Mouse (Mus musculus) cortical plate, adult 2 months (tissue): ENCODE measurements around the gene Aebp2. TPM values are rescaled to one million over a fixed set of nuclear protein-coding genes. Genes with fewer than 3 reads are reported as not detected.

Experiments
- H3K27ac ChIP-seq: fragments of 200-500 bp; 2 replicates; pipeline ENCODE4 v1.5.1; 2012; ENCODE audit warnings: low read length, control low read depth, inconsistent platforms; ENCODE audit not compliant: insufficient read depth
- H3K4me1 ChIP-seq: fragments of 200-500 bp; 2 replicates; pipeline ENCODE4 v1.6.1; 2011; ENCODE audit warnings: low read length; ENCODE audit not compliant: control insufficient read depth, insufficient read depth
- H3K4me3 ChIP-seq: fragments of 200-500 bp; 2 replicates; pipeline ENCODE4 v1.5.1; 2011; ENCODE audit warnings: mild to moderate bottlenecking, low read length, control low read depth; ENCODE audit not compliant: insufficient read depth
- CTCF ChIP-seq: fragments of 200-500 bp; IDR thresholded peaks from 2 replicates; pipeline ENCODE4 v1.5.1; 2011; ENCODE audit warnings: mild to moderate bottlenecking, control low read depth, low read length; ENCODE audit not compliant: insufficient read depth; ENCODE audit errors: extremely low read depth
- POLR2A ChIP-seq: fragments of 200-500 bp; IDR thresholded peaks from 2 replicates; pipeline ENCODE4 v1.6.1; 2011; ENCODE audit warnings: mild to moderate bottlenecking, low read length, control low read depth; ENCODE audit not compliant: insufficient read depth; ENCODE audit errors: extremely low read depth
- polyA plus RNA-seq: library from polyadenylated mRNA; depleted of rRNA; stranded (reverse); fragments of >200 nt; gene quantifications from 2 replicates; pipeline ENCODE4 v1.2.3, GENCODE M21; 2012

Gene Aebp2
- polyA plus RNA-seq, 1 experiment: 39.5 TPM

DNA sequence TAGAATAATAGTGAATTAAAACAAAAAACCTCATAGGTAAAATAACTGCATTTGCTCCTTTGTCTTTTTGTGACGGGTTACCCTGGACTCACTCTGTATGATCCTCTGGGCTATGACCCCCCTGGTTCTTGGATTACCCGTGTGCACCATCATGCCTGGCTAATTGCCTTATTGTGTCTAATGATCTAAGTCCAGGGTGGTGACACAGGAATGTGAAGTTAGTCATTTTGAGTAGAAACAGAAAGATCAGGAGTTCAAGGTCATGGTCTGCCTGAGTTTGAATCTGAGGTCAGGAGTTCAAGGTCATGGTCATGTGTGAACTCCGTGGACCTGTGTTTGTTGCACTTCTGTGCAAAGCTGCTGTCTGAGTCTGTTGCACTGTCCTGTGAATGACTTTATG is 16.7 kb upstream of the Aebp2 start:
- H3K27ac ChIP-seq: no peak overlapping the region
- no peaks in the 10 kb centered on the region for H3K4me1 ChIP-seq
- no peak overlapping the region for H3K4me3 ChIP-seq
- no peak for TF ChIP-seq POLR2A
- TF ChIP-seq CTCF: no peak

DNA sequence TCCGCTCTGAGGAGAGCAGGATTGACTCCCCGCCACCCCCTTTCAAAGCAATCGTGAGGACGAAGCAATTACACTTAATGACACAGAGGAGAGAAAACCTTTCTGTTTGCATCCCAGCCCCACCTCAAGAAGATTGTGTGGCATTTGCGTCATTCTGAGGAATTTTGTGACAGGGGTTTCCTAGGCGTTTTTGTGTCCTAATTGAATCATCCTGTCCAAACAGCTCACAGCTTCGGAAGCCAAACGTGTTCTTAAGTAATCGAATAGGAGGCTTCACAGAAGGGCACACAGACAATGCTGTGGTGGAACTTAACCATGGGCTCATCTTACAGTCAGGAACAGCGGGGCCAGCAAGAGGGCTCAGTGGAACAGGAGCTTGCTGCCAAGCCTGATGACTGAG is 15.9 kb upstream of the Aebp2 start:
- TF ChIP-seq POLR2A (no peak), CTCF (no peak)
- Histone ChIP-seq H3K27ac (no peak overlapping the region), H3K4me1 (no peaks in the 10 kb centered on the region), H3K4me3 (no peak overlapping the region)

DNA sequence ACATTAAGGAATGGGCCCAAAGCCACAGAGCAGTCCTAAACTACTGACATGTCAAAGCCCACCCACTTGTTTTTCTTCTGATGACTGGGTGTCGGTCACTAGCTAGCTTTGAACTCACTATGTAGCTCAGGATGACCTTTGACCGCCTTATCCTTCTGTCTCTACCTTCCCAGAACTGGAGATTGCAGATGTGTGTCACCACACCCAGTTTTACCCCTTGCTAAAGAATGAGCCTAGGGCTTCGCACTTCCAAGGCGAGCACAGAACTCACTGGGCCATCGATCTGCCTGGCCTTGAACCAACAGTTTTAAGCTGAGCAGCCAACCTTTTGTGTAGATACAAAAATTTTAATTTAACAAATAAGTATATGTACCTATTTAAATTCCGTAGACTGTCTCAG is 13.8 kb upstream of the Aebp2 start:
- Histone ChIP-seq H3K27ac (no peak overlapping the region), H3K4me3 (no peak overlapping the region), H3K4me1 (no peaks in the 10 kb centered on the region)
- TF ChIP-seq POLR2A: no peak
- TF ChIP-seq CTCF: no peak

DNA sequence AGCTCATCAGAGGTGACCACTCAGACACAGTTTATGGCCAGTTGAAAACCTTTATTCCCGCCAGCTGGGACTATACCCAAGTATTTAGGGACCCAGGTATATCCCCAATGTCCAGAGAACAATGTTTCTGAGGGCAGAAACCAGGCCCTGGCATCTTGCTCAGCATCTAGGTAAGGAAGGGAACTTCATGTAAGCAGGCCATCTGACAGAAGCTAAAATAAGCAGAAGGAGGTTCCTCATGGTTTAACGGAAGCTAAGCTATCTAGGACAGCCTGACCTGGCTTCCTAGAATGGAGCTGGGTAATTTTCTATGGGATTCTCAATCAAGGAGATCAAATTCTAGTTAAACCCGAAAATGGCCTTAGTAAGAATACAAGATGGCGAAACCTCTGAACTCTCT is 12.9 kb upstream of the Aebp2 start:
- TF ChIP-seq POLR2A: no peak
- no peak for TF ChIP-seq CTCF
- Histone ChIP-seq H3K4me3 (no peak overlapping the region), H3K27ac (no peak overlapping the region), H3K4me1 (no peaks in the 10 kb centered on the region)

DNA sequence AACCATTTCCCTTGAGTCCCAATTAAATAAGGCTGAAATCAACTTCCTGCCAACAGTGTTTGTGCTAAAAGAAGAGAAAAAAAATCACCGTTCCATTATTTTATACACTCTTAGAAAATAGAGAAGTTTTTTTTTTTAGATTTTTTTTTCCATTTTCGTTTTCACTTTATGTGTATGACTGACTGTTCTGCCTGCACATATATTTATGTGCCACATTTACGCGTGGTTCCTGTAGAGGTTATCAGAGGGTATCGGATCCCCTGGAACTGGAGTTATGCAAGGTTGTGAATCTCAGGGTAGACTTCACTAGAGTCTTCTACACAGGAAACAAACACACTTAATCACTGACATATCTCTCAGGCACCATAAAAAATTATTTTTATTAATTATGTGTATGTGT is 12.3 kb upstream of the Aebp2 start:
- Histone ChIP-seq H3K4me3 (no peak overlapping the region), H3K27ac (no peak overlapping the region), H3K4me1 (no peaks in the 10 kb centered on the region)
- TF ChIP-seq CTCF: no peak
- TF ChIP-seq POLR2A: no peak

DNA sequence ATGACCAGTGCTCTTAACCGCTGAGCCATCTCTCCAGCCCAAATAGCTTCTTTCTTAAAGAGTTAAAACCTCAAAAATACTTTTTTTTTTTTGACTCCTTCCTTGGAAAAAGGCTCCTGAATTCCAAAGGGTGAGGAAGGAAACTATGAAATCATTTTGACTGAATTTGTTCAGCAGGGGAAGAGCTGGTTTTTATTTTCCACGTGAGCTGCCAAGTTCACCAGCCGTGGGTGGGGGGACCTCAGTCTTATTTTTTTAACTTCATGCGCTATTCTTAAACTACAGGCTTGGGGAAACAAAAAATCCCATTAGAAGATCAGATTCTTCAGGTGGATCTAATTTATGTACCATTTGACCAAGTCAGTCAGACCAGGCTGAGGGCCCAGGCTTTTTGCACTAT is 11.2 kb upstream of the Aebp2 start:
- no peaks in the 10 kb centered on the region for H3K4me1 ChIP-seq
- H3K27ac ChIP-seq: no peak overlapping the region
- no peak overlapping the region for H3K4me3 ChIP-seq
- TF ChIP-seq CTCF (no peak), POLR2A (no peak)

DNA sequence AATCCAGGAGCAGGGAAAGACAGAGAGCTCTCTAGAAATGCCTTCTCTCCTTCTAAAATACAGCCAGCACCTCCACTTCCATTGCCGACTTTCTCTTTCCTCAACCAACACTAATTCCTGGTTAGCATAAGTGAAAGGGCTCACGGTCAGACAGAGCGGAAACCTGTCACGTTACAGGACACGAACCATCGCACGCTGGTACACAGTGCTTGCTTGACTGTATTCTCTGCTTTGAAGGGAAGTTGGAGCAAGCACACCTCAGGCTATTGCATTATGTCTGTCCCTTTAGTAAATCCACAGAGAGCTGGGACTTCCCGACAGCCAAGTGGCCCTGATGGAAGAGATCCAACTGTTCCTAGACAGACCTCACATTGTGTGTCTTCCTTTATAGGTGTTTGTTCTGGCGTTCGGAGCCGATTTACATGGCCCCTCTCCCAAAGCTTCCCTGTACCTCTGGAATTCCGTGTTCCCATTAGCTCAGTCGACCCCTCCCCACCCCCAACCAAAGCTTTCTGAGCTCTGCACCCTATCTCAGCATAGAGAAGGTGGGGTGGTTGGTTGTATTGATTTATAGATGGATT is 10.5 kb upstream of the Aebp2 start:
- H3K27ac ChIP-seq: no peak overlapping the region
- no peak overlapping the region for H3K4me3 ChIP-seq
- TF ChIP-seq CTCF (no peak), POLR2A (no peak)
- H3K4me1 ChIP-seq: no peaks in the 10 kb centered on the region

DNA sequence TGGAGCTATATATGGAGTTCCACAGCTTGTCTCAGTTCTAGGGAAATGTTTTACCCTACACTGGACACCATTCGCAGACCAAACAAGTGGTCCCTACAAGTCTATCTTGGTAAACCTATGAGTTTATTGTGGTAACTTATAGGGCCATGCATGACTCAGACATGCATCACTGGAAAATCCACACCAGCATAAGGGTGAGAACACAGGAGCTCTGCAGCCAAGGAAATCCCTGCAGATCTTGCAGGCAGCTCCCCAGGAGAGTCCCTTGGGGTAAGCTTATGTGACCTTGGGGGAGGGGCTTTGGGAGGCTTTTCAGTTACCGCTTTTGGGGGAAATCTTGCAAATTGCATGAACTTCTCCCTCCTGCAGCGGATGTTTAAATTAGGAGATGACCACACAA is 8.6 kb upstream of the Aebp2 start:
- Histone ChIP-seq H3K4me3 (no peak overlapping the region), H3K27ac (no peak overlapping the region), H3K4me1 (no peaks in the 10 kb centered on the region)
- TF ChIP-seq POLR2A: no peak
- TF ChIP-seq CTCF: no peak

DNA sequence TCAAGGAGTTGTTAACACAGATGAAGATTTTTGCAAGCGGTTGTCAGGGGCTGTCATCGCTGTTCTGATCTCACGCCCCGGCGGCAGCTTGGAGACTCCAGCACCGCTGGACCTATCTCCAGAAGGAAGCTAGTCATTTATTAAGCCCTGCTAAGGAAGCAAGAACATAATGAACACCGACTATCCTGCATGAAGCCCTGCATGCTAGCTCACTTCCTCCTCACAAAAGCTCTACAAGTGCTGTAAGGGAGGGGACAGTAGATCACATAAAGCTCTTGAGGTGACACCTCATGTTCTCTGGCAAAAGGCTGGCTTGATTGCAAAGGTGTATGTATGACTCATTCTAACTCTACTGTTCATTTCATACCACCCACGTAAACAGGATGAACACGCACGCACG is 7.8 kb upstream of the Aebp2 start:
- Histone ChIP-seq H3K27ac (no peak overlapping the region), H3K4me3 (no peak overlapping the region), H3K4me1 (no peaks in the 10 kb centered on the region)
- no peak for TF ChIP-seq CTCF
- no peak for TF ChIP-seq POLR2A

DNA sequence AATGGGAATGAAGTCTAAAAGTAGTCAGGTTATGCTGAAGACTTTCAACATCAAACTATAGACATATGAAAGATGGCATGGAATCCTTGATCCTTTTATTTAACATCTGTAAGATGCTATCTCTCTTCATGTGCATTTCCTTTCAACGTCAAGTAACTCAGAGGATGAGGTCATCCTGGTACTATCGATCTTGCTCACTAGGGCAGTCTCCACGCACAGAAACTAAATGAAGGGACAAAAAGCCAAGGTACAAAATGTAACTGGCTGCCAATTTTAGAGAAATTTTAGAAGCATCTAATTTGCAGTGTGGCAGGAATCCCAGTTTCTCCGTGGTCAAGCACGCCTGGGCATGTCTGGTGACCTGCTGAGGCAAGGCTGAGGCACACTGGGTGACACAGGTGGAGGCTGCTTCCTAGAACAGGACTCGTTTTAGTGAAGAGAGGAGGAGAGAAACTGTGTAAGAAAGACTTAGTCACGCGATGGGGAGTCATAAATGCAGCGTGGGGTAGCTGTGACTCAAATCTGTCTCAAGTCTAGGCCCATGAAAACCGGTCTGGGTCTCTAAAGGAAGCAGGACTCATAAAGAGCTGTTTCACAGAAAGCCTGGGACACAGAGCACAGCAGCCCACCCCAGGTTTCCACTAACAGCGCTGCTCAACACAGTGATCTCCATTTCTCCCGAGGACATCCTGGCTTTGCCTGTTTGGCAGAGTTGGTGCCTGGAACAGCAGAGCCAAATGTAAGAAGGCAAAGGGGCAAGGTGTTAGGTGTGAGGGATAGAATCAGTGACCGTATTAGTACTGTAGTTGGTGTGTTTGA is 1.7 kb upstream of the Aebp2 start:
- no peak overlapping the region for H3K4me3 ChIP-seq
- H3K4me1 ChIP-seq: peaks cover 2% of the 10 kb centered on the region; the same call in 1 of the 2 replicates
- TF ChIP-seq CTCF: no peak
- H3K27ac ChIP-seq: no peak overlapping the region
